Mouse (Mus musculus) limb, embryonic 10.5 days (tissue): ENCODE results near the gene Smad6. TPM values are rescaled to one million over a fixed set of nuclear protein-coding genes. Genes with fewer than 3 reads are reported as not detected.

Experiments used
- DNase-seq: peaks from one replicate; pipeline ENCODE4 v3.0.0-alpha.2; 2017; ENCODE audit warnings: low spot score
- H3K27ac ChIP-seq: fragments of 300-500 bp; sonication (generic); 2 replicates; pipeline ENCODE4 v1.5.1; 2016; ENCODE audit warnings: mild to moderate bottlenecking
- H3K27me3 ChIP-seq: fragments of 300-500 bp; sonication (generic); 2 replicates; pipeline ENCODE4 v1.6.1; 2016; ENCODE audit warnings: low read depth, mild to moderate bottlenecking; ENCODE audit not compliant: poor library complexity, severe bottlenecking
- H3K36me3 ChIP-seq: fragments of 300-500 bp; sonication (generic); 2 replicates; pipeline ENCODE4 v1.6.1; 2016; ENCODE audit warnings: mild to moderate bottlenecking, moderate library complexity
- H3K4me1 ChIP-seq: fragments of 300-500 bp; sonication (generic); 2 replicates; pipeline ENCODE4 v1.6.1; 2016
- H3K4me3 ChIP-seq: fragments of 300-500 bp; sonication (generic); 2 replicates; pipeline ENCODE4 v1.5.1; 2016; ENCODE audit warnings: mild to moderate bottlenecking, moderate library complexity
- H3K9me3 ChIP-seq: fragments of 300-500 bp; sonication (generic); replicated peaks from 2 replicates; pipeline ENCODE4 v1.6.1; 2016; ENCODE audit warnings: mild to moderate bottlenecking
- WGBS: fragments of 180-500 bp; shearing (Covaris S2); methylation state at CpG from one replicate; pipeline ENCODE4 v1.1.7; 2016; 5-methylcytosine and 5-hydroxymethylcytosine counted together
- polyA plus RNA-seq: library from polyadenylated mRNA; unstranded; fragments of >200 nt; fragmentation: Nextera tagmentation; extraction: Ambion mirVana; gene quantifications from 2 replicates; pipeline ENCODE4 v1.2.1, GENCODE M21; 2016

Gene Smad6
- polyA plus RNA-seq, 1 experiment from 2014 or later = 11.4 TPM

- H3K4me1 ChIP-seq = peaks cover 79% of the 10 kb centered on the region
- no peaks in the 10 kb centered on the region for H3K27me3 ChIP-seq
- H3K27ac ChIP-seq = peak overlapping the region; percentile 99
- peak; percentile 58 for DNase-seq
- WGBS = 2% methylated on average over 10 of the region's 10 CpGs
- peaks cover 33% of the 10 kb centered on the region for H3K36me3 ChIP-seq
- peak overlapping the region; percentile 94 for H3K4me3 ChIP-seq
- no peaks in the 10 kb centered on the region for H3K9me3 ChIP-seq
These were observed 2.6 kb downstream of the Smad6 start for GRCm38 (mm10) chr9:64019036-64019886.

GRCm38 (mm10) chr9:64017861-64018793 lies 3.7 kb downstream of the Smad6 start:
- peak overlapping the region; percentile 94 for H3K4me3 ChIP-seq
- H3K27ac ChIP-seq = peak overlapping the region; percentile 99
- no peaks in the 10 kb centered on the region for H3K9me3 ChIP-seq
- no peaks in the 10 kb centered on the region for H3K27me3 ChIP-seq
- DNase-seq = peak; percentile 80
- WGBS = under 1% methylated on average over 23 of the region's 23 CpGs
- H3K36me3 ChIP-seq = peaks cover 45% of the 10 kb centered on the region
- peaks cover 68% of the 10 kb centered on the region for H3K4me1 ChIP-seq

- Histone ChIP-seq H3K4me1 (peaks cover 56% of the 10 kb centered on the region), H3K36me3 (peaks cover 58% of the 10 kb centered on the region), H3K27ac (peak overlapping the region; percentile 99), H3K9me3 (peaks cover 2% of the 10 kb centered on the region; the same call in 1 of the 2 replicates), H3K4me3 (peak overlapping the region; percentile 94), H3K27me3 (no peaks in the 10 kb centered on the region)
- DNase-seq = peak; percentile 81
- WGBS = 2% methylated on average over 25 of the region's 25 CpGs
These were observed 5.0 kb downstream of the Smad6 start for GRCm38 (mm10) chr9:64016648-64017400.

- H3K36me3 ChIP-seq = peaks cover 65% of the 10 kb centered on the region
- peaks cover 56% of the 10 kb centered on the region for H3K4me1 ChIP-seq
- peaks cover 8% of the 10 kb centered on the region; the same call in 1 of the 2 replicates for H3K9me3 ChIP-seq
- 65% methylated on average over 7 of the region's 7 CpGs for WGBS
- no peak for DNase-seq
- H3K27ac ChIP-seq = peak overlapping the region; percentile 99; the same call in 1 of the 2 replicates
- H3K4me3 ChIP-seq = peak overlapping the region; percentile 94
- no peaks in the 10 kb centered on the region for H3K27me3 ChIP-seq
These were observed 5.8 kb downstream of the Smad6 start for GRCm38 (mm10) chr9:64016092-64016491.

GRCm38 (mm10) chr9:64014801-64015200 lies 7.1 kb downstream of the Smad6 start:
- Histone ChIP-seq H3K36me3 (peaks cover 77% of the 10 kb centered on the region), H3K27ac (no peak overlapping the region), H3K4me1 (peaks cover 54% of the 10 kb centered on the region), H3K4me3 (no peak overlapping the region), H3K27me3 (no peaks in the 10 kb centered on the region), H3K9me3 (peaks cover 8% of the 10 kb centered on the region; the same call in 1 of the 2 replicates)
- WGBS = 80% methylated on average over 6 of the region's 6 CpGs
- no peak for DNase-seq

GRCm38 (mm10) chr9:64011356-64011755 lies 10.5 kb downstream of the Smad6 start:
- H3K4me3 ChIP-seq = no peak overlapping the region
- DNase-seq = no peak
- 100% methylated on average over 1 of the region's 1 CpGs for WGBS
- H3K4me1 ChIP-seq = peaks cover 19% of the 10 kb centered on the region
- peaks cover 98% of the 10 kb centered on the region for H3K36me3 ChIP-seq
- no peak overlapping the region for H3K27ac ChIP-seq
- no peaks in the 10 kb centered on the region for H3K27me3 ChIP-seq
- peaks cover 8% of the 10 kb centered on the region; the same call in 1 of the 2 replicates for H3K9me3 ChIP-seq

- H3K27me3 ChIP-seq = no peaks in the 10 kb centered on the region
- no peak for DNase-seq
- H3K9me3 ChIP-seq = no peaks in the 10 kb centered on the region
- 86% methylated on average over 7 of the region's 7 CpGs for WGBS
- H3K36me3 ChIP-seq = peaks cover 100% of the 10 kb centered on the region
- peaks cover 45% of the 10 kb centered on the region for H3K4me1 ChIP-seq
- no peak overlapping the region for H3K4me3 ChIP-seq
- no peak overlapping the region for H3K27ac ChIP-seq
These were observed 18.9 kb downstream of the Smad6 start for GRCm38 (mm10) chr9:64002981-64003380.

- H3K36me3 ChIP-seq = peaks cover 100% of the 10 kb centered on the region
- no peaks in the 10 kb centered on the region for H3K27me3 ChIP-seq
- no peaks in the 10 kb centered on the region for H3K9me3 ChIP-seq
- peak overlapping the region; percentile 38 for H3K27ac ChIP-seq
- 86% methylated on average over 7 of the region's 7 CpGs for WGBS
- H3K4me1 ChIP-seq = peaks cover 55% of the 10 kb centered on the region
- no peak overlapping the region for H3K4me3 ChIP-seq
- DNase-seq = no peak
These were observed 20.8 kb downstream of the Smad6 start for GRCm38 (mm10) chr9:64001081-64001480.

- Histone ChIP-seq H3K4me3 (no peak overlapping the region), H3K27ac (no peak overlapping the region), H3K4me1 (peaks cover 55% of the 10 kb centered on the region), H3K36me3 (peaks cover 100% of the 10 kb centered on the region), H3K9me3 (no peaks in the 10 kb centered on the region), H3K27me3 (no peaks in the 10 kb centered on the region)
- no peak for DNase-seq
- 88% methylated on average over 5 of the region's 5 CpGs for WGBS
These were observed 21.8 kb downstream of the Smad6 start for GRCm38 (mm10) chr9:64000085-64000484.

- 88% methylated on average over 9 of the region's 9 CpGs for WGBS
- Histone ChIP-seq H3K9me3 (no peaks in the 10 kb centered on the region), H3K36me3 (peaks cover 100% of the 10 kb centered on the region), H3K4me3 (no peak overlapping the region), H3K4me1 (peaks cover 55% of the 10 kb centered on the region), H3K27me3 (no peaks in the 10 kb centered on the region), H3K27ac (no peak overlapping the region)
- DNase-seq = no peak
These were observed 22.7 kb downstream of the Smad6 start for GRCm38 (mm10) chr9:63999194-63999593.

- no peak for DNase-seq
These were observed 23.8 kb downstream of the Smad6 start for GRCm38 (mm10) chr9:63998026-63998425.

GRCm38 (mm10) chr9:63997439-63997838 lies 24.4 kb downstream of the Smad6 start:
- DNase-seq = no peak
- 89% methylated on average over 4 of the region's 4 CpGs for WGBS
- H3K4me3 ChIP-seq = no peak overlapping the region
- peaks cover 65% of the 10 kb centered on the region for H3K4me1 ChIP-seq
- peaks cover 100% of the 10 kb centered on the region for H3K36me3 ChIP-seq
- H3K9me3 ChIP-seq = no peaks in the 10 kb centered on the region
- H3K27ac ChIP-seq = peak overlapping the region; percentile 62
- H3K27me3 ChIP-seq = no peaks in the 10 kb centered on the region

More at GRCm38 (mm10) chr9:63998026-63998425, 23.8 kb downstream of the Smad6 start:
- H3K27me3 ChIP-seq = no peaks in the 10 kb centered on the region
- H3K36me3 ChIP-seq = peaks cover 100% of the 10 kb centered on the region
- WGBS = 78% methylated on average over 14 of the region's 14 CpGs
- no peaks in the 10 kb centered on the region for H3K9me3 ChIP-seq
- H3K27ac ChIP-seq = peak overlapping the region; percentile 62
- H3K4me3 ChIP-seq = no peak overlapping the region
- peaks cover 59% of the 10 kb centered on the region for H3K4me1 ChIP-seq
